Comparison of ENCODE assay signal across 8 mouse cellular contexts in the genomic region with DNA sequence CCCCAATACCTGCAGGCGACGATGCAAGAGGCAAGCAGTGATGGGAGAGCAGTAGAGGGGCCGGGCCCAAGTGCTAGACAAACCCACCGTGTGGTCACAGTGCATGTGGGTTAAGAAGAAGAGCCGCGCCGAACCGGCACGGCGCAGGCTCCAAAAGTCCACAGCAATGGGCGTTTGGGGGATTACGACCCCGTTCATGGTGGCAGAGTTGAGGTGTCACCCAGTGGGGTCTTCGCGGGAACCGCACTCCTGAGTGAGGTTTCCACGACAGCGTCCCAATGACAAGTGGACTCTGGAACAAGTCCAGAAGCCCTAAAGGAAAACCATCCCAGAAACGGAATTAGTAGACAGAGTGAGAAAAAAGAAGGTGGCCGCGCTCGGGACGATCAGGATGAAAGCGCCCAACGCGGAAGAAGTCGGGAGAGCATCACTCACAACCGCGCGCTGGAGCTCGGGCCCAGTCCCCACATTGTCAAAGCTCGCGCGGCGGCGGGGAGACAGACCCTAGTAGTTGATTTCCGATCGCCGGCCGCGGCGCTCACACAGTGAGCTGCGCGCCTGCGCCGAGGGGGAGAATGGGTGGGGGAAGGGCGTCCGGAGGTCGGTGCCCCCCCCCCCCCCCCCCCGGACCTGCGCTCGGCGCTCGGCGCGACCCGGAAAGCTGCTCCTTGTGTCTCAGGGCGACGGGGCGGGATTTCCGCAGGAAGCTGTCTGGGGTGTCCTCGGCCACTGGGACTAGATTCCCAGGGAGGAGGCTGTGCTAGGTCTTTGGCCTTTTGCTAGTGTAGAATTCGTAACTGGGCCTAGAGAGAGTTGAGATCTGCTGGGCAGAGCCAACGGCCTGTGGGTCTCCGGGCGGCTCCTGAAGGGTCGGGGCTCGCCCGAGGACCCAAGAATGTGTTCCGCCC. TPM values are rescaled to one million over a fixed set of nuclear protein-coding genes. Genes with fewer than 3 reads are reported as not detected.
A peak's percentile ranks its signal among the peaks of the same experiment; 100 is the strongest.
DNase-seq lines count a peak whose midpoint lies in the region; ATAC-seq and TF ChIP-seq lines count a peak whose summit lies in the region.

Gene Dclre1b, minus strand, starts transcription at position 554 of the 908 bp plus-strand sequence.
Gene Ap4b1, plus strand, starts transcription at position 630 of the 908 bp plus-strand sequence.
Gene Gm43064, plus strand, starts transcription at position 683 of the 908 bp plus-strand sequence.

- H3K4me1 ChIP-seq in embryonic facial prominence, embryonic 14.5 days (ENCODE audit: control insufficient read depth, insufficient read depth, low read length), result peaks cover 7% of the 10 kb centered on the region
- H3K4me1 ChIP-seq in limb, embryonic 14.5 days (ENCODE audit: control insufficient read depth, insufficient read depth, low read length), result peaks cover 7% of the 10 kb centered on the region
- no peaks in the 10 kb centered on the region; the same call in 1 of the 2 replicates for H3K4me1 ChIP-seq in midbrain, postnatal 0 days (ENCODE audit: insufficient read depth, low read length)

- TF ChIP-seq POLR2A in limb, embryonic 14.5 days (IDR thresholded peaks at IDR 0.05; ENCODE audit: borderline replicate concordance, extremely low read depth, insufficient read depth, insufficient read length), result peak; percentile 51; the same call in 1 of the 2 replicates

- peak within 1 kb of the TSS; percentile 87 for H3K9ac ChIP-seq in embryonic facial prominence, embryonic 14.5 days (ENCODE audit: low read depth, low read length)
- H3K9ac ChIP-seq in limb, embryonic 14.5 days (ENCODE audit: low read depth, low read length, severe bottlenecking), result peak within 1 kb of the TSS; percentile 78
- peak within 1 kb of the TSS; percentile 80 for H3K9ac ChIP-seq in midbrain, postnatal 0 days (replicated peaks; ENCODE audit: low read length, poor library complexity, severe bottlenecking)

- H3K27me3 ChIP-seq in embryonic facial prominence, embryonic 14.5 days (replicated peaks; ENCODE audit: control insufficient read depth, insufficient read depth, low read length), result no peaks in the 10 kb centered on the region
- H3K27me3 ChIP-seq in limb, embryonic 14.5 days (ENCODE audit: control insufficient read depth, insufficient read depth, low read length), result no peaks in the 10 kb centered on the region
- H3K27me3 ChIP-seq in midbrain, postnatal 0 days (ENCODE audit: insufficient read depth, low read length), result no peaks in the 10 kb centered on the region

- H3K4me2 ChIP-seq in embryonic facial prominence, embryonic 14.5 days (ENCODE audit: low read depth, low read length), result peak within 1 kb of the TSS; percentile 76
- H3K4me2 ChIP-seq in limb, embryonic 14.5 days (replicated peaks; ENCODE audit: low read depth, low read length, severe bottlenecking), result peak within 1 kb of the TSS; percentile 75
- peak within 1 kb of the TSS; percentile 79 for H3K4me2 ChIP-seq in midbrain, postnatal 0 days (ENCODE audit: low read depth, low read length, poor library complexity, severe bottlenecking)

- no peak; the same call in 1 of the 2 replicates for TF ChIP-seq CTCF in midbrain, postnatal 0 days (IDR thresholded peaks at IDR 0.05)

- peak within 1 kb of the TSS; percentile 85 for H3K4me3 ChIP-seq in embryonic facial prominence, embryonic 14.5 days (ENCODE audit: low read depth, low read length)
- peak within 1 kb of the TSS; percentile 84 for H3K4me3 ChIP-seq in limb, embryonic 14.5 days (replicated peaks; ENCODE audit: low read length)
- peak within 1 kb of the TSS; percentile 60 for H3K4me3 ChIP-seq in midbrain, postnatal 0 days (ENCODE audit: low read depth, low read length)

- peak within 1 kb of the TSS; percentile 93 for H3K27ac ChIP-seq in embryonic facial prominence, embryonic 14.5 days (replicated peaks; ENCODE audit: low read depth, low read length)
- peak within 1 kb of the TSS; percentile 79 for H3K27ac ChIP-seq in limb, embryonic 14.5 days (replicated peaks; ENCODE audit: low read depth, low read length)
- H3K27ac ChIP-seq in midbrain, postnatal 0 days (ENCODE audit: low read depth, low read length), result peak within 1 kb of the TSS; percentile 90

- no peaks in the 10 kb centered on the region for H3K9me3 ChIP-seq in embryonic facial prominence, embryonic 14.5 days (ENCODE audit: control insufficient read depth, low read length)
- no peaks in the 10 kb centered on the region for H3K9me3 ChIP-seq in limb, embryonic 14.5 days (ENCODE audit: control insufficient read depth, low read length)
- H3K9me3 ChIP-seq in midbrain, postnatal 0 days (ENCODE audit: low read length), result no peaks in the 10 kb centered on the region

- peak; percentile 93 for DNase-seq in 3T3-L1 (ENCODE audit: low read depth, low spot score)
- DNase-seq in adrenal gland, postnatal 4 days (ENCODE audit: low spot score in 2 of 2), result peak; percentile 71 to 80
- peak; percentile 96 for DNase-seq in embryonic facial prominence, embryonic 14.5 days (ENCODE audit: low spot score)
- peak; percentile 90 for DNase-seq in heart, adult 8-10 months (ENCODE audit: low spot score)
- peak; percentile 90 for DNase-seq in kidney, adult 9 months
- DNase-seq in limb, embryonic 14.5 days (ENCODE audit: low spot score), result peak; percentile 91
- DNase-seq in midbrain, postnatal 0 days (ENCODE audit: low spot score), result peak; percentile 96
- peak; percentile 79 to 87 for DNase-seq in spleen, postnatal 14 days (ENCODE audit: low spot score in 2 of 2)

- under 1% methylated on average over 46 of the region's 70 CpGs for WGBS in embryonic facial prominence, embryonic 14.5 days
- under 1% methylated on average over 58 of the region's 70 CpGs for WGBS in limb, embryonic 14.5 days
- WGBS in midbrain, postnatal 0 days, result under 1% methylated on average over 63 of the region's 70 CpGs

- H3K36me3 ChIP-seq in embryonic facial prominence, embryonic 14.5 days (ENCODE audit: control insufficient read depth, insufficient read depth, low read length), result peaks cover 35% of the 10 kb centered on the region
- H3K36me3 ChIP-seq in limb, embryonic 14.5 days (ENCODE audit: control insufficient read depth, insufficient read depth, low read length), result peaks cover 39% of the 10 kb centered on the region
- H3K36me3 ChIP-seq in midbrain, postnatal 0 days (ENCODE audit: insufficient read depth, low read length), result peaks cover 8% of the 10 kb centered on the region; the same call in 1 of the 2 replicates

- ATAC-seq in embryonic facial prominence, embryonic 14.5 days (ENCODE audit: low read depth), result peak; percentile 98
- peak; percentile 96 for ATAC-seq in limb, embryonic 14.5 days (ENCODE audit: low FRiP score, low read depth)
- peak; percentile 98 for ATAC-seq in midbrain, postnatal 0 days (ENCODE audit: low FRiP score)

RNA-seq across cellular contexts. Expression of gene Dclre1b, which starts in this region (rescaled TPM):
- total RNA-seq in adrenal gland, postnatal 4 days (2021), result 10 to 100 TPM; 20.5 to 21.3 TPM
- 22.3 and 25.9 TPM in 2 replicates for polyA plus RNA-seq in embryonic facial prominence, embryonic 14.5 days (2014; fragmentation: Nextera tagmentation; extraction: Ambion mirVana)
- total RNA-seq in heart, adult 8-10 months (2022), result 1 to 10 TPM; 5.3 to 9.6 (median 7.2) TPM
- polyA plus RNA-seq in limb, embryonic 14.5 days (2012; rRNA removed), result 11.4 and 15.9 TPM in 2 replicates
- 29.5 and 32.2 TPM in 2 replicates for polyA plus RNA-seq in limb, embryonic 14.5 days (2014; fragmentation: Nextera tagmentation; extraction: Ambion mirVana)
- 4.3 and 6.9 TPM in 2 replicates for total RNA-seq in midbrain, postnatal 0 days (2014; rRNA removed)
- polyA plus RNA-seq in midbrain, postnatal 0 days (2015; fragmentation: Nextera tagmentation; extraction: Ambion mirVana), result 16.2 and 17.5 TPM in 2 replicates

RNA-seq across cellular contexts. Expression of gene Ap4b1, which starts in this region (rescaled TPM):
- total RNA-seq in adrenal gland, postnatal 4 days (2021), result 10 to 100 TPM; 18.7 to 22.1 TPM
- polyA plus RNA-seq in embryonic facial prominence, embryonic 14.5 days (2014; fragmentation: Nextera tagmentation; extraction: Ambion mirVana), result 23.9 and 24.9 TPM in 2 replicates
- total RNA-seq in heart, adult 8-10 months (2022), result 10 to 100 TPM; 14.0 to 16.6 (median 15.9) TPM
- polyA plus RNA-seq in limb, embryonic 14.5 days (2012; rRNA removed), result 24.6 and 27.0 TPM in 2 replicates
- polyA plus RNA-seq in limb, embryonic 14.5 days (2014; fragmentation: Nextera tagmentation; extraction: Ambion mirVana), result 22.9 and 23.4 TPM in 2 replicates
- total RNA-seq in midbrain, postnatal 0 days (2014; rRNA removed), result 27.9 and 28.2 TPM in 2 replicates
- 16.2 and 18.2 TPM in 2 replicates for polyA plus RNA-seq in midbrain, postnatal 0 days (2015; fragmentation: Nextera tagmentation; extraction: Ambion mirVana)

RNA-seq across cellular contexts. Expression of gene Gm43064, which starts in this region (rescaled TPM):
- not detected for total RNA-seq in adrenal gland, postnatal 4 days (2021)
- 0.17 and 0.41 TPM in 2 replicates for polyA plus RNA-seq in embryonic facial prominence, embryonic 14.5 days (2014; fragmentation: Nextera tagmentation; extraction: Ambion mirVana)
- total RNA-seq in heart, adult 8-10 months (2022), result not detected
- 0.39 and 0.73 TPM in 2 replicates for polyA plus RNA-seq in limb, embryonic 14.5 days (2012; rRNA removed)
- not detected in 2 replicates for polyA plus RNA-seq in limb, embryonic 14.5 days (2014; fragmentation: Nextera tagmentation; extraction: Ambion mirVana)
- 0.47 and 3.2 TPM in 2 replicates for total RNA-seq in midbrain, postnatal 0 days (2014; rRNA removed)
- polyA plus RNA-seq in midbrain, postnatal 0 days (2015; fragmentation: Nextera tagmentation; extraction: Ambion mirVana), result 0.09 and 0.35 TPM in 2 replicates

Comparison
In these comparisons a context has a peak if more than half of its experiments do, and no peak if none do; other contexts are left out.
1. Peak in every context shown above with its lines: DNase-seq, ATAC-seq, H3K4me3 ChIP-seq and H3K27ac ChIP-seq.